Mouse (Mus musculus) lung, postnatal 10 days (tissue): ENCODE data around the gene Slc16a4.
"Not testable (repeated sequence)": the region's sequence is repeated elsewhere in the genome, so short reads cannot be mapped to it uniquely, and the experiment has no call there.

Source experiments
- DNase-seq: peaks from one replicate; pipeline ENCODE4 v3.0.0; 2021

Slc16a4 gene

DNA sequence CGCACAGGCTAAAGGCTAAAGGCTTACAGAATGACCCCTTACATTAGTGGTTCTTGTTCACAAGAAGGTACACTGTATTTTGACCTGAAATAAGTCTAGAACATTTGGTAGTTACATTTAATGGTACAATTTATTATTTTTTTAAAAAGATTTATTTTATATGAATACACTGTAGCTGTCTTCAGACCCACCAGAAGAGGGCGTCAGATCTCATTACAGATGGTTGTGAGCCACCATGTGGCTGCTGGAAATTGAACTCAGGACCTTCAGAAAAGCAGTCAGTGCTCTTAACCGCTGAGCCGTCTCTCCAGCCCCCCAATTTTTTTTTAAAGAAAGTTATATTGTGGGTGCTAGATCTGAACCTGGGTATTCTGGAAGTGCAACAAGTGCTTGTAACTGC, 5.9 kb downstream of the Slc16a4 start:
- DNase-seq = not testable (repeated sequence)

DNA sequence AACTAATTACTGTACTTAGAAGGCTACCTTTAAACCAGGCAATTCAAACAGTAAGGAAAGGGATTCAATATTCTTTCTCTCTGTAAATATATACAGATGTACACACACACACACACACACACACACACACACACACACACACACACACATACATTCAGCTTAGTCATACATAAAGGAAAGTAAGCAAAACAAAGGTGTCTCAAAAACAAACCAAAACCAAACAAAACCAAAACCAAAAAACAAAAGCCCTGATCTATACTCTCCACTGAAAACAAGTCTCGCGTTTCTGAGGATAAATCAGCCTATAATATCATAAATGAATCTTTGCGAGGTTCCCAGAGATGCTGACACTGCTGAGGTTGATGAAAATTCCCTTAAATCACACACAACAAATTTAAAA, 26.3 kb downstream of the Slc16a4 start:
- DNase-seq = no peak

DNA sequence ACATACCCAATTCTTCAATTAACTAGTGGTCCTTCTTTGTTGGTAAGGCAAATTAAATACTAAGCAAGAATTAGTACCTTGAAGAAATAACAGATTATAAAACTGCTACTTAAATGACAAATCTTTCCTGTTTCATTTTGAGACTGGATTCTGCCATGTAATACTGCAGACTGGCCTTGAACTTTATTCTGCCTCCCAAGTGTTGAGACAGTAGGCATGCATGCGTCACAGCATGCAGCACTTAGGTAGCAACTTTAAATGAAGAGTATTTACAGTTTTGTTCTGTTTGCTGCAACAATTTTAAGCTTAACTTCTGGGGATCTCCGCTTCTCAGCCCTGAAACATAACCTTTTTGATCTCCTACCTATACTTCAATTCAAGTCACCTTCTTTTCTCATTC, 30.1 kb downstream of the Slc16a4 start:
- no peak for DNase-seq

DNA sequence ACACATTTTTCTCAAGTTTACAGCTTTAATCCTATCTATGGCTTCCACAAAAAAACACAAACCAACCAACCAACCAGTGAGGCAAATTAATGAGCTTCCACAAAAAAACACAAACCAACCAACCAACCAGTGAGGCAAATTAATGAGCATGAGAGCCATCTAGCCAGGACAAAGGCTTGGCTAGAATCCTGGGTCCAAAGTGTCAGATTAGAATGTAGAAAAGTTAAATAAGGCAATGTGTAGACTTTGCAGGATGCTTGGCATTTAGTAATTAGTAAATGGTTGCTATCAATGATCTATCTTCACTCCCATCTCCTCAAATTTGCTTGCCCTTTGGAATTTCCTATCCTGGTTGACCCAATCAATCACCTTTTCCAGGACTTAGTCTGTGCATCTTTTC, 30.7 kb downstream of the Slc16a4 start:
- no peak for DNase-seq

DNA sequence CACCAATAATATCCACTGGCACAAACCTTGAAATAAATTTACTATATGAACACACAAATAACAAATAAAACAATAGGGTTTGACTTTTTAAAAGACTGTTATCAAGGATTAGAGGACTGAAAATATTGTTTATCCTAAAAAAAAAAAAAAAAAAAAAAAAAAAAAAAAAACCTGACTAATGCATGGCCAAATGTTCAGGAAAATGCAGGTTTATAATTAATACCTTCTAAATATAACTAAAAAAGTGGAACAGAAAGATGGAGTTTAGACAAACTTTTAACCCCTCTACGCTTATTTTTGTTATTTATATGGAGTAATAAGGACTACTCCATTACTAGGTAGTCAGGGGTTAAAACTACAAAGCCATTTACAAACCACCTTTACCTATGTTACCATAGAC, 35.4 kb downstream of the Slc16a4 start:
- DNase-seq = no peak

DNA sequence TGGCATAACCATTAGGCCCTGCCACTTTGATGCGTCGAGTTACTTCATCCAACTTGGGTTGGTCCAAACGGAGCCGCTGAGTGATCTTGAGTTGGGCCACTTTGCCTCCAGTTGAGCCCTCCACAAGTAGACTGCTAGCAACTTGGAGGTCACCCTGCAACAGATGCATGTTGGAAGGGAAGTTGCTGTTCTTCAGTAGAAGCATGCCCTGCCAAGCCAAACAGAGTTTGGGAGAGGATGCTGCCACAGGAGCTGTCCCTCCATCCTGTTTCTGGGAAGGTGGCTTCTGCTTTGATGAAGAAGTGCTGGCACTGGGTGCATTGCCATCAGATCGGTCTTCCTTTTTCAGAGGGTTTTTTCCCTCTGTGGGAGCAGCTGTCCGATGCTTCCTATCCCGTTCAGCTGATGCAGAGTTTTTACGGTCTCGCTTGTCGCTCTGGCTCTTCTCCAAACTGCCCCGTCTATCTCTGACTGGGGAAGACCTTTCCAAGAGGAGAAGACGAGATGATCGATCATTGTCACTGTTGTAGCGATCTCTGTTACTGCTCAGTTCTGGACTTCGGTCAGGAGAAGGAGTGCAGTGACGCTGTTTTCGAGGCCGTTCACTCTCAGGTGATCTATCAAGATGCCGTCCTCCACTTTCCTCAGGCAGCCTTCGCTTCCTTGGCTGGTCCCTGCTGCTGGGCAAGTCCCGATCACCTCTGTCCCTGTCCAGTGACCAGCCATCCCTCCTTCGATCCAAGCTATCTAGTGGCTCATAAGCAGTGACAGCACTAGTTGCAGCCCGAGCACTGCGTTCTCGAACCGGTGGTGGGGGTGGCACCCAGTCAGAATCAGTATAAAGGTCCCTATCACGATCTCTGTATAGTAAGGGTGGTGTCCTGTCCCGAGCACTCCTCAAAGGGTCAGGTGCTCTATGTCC, 39.7 kb downstream of the Slc16a4 start:
- DNase-seq = no peak

DNA sequence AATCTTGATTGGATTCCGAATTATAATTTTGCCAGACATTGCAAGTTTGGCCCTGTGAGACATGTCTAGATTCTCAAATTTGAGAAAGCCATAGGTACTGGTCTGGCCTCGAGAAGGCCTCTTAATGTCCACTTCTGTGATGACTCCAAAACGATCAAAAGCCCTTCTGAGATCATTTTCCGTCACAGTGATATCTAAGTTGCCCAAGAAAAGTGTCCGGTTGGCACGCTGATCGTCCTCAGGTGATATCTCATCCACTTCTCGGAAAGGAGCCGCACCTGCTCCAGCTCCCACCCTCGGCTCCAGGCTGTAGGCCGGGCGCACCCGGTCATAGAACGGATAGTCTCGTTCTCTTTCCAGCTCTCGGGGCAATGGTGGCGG, 40.7 kb downstream of the Slc16a4 start:
- DNase-seq = no peak

DNA sequence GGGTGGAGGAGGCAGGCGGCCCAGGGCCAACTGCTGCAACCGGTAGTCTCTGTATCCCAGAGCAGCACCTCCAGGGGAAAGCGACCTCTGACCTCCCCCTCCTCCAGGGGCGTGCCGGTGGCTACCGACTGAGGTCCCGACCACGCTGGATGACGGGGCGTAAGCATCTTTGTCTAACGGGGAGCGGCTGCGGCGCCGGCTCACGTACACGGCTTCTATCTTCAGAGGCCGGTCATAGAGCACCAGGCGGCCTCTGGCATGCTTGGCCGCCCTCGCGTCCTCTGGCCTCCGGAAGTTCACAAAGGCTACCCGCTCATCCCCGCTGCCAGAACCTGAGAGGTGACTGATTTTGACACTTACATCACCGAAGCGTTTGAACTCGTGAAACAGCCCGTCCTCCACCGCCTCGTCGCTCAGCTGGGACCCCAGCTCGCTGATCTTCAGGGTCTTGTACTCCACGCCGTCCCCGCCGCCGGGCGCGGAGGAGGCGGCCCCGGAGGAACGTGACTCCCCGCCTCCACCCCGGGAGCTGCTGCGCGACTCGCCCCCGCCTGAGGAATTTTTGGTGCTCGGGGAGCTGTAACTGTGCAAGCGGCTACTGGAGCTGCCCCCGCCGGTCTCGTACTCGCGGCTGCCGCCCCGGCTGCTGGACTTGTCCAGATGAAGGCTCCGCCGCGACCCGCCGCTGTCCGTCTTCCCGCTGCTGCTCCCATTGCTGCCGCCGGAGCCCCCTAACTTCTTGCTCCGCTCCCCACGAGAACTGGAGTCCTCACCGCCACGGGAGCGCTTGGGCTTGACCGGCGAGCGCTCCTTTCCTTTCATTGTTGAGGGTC, 41.3 kb downstream of the Slc16a4 start:
- DNase-seq = peak; percentile 65

DNA sequence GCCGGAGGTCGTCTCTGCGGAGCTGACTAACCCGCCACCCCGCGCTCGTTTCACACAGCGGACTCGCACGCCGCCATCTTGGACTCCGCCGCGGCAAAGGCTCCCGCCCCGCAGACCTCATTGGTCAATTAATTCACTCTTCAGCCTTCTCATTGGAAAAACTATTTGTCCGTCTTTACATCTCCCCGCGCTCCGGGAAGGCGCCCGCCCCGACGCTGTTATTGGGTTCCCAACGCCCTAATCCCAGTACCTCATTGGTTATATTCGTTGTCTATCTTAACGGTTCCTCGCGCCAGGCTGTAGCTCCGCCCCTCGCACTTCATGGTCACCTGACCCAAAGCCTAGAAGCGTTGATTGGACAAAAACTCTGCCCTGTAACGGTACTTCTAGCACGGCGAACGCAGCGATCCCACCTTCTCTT, 41.9 kb downstream of the Slc16a4 start:
- peak; percentile 98 for DNase-seq

DNA sequence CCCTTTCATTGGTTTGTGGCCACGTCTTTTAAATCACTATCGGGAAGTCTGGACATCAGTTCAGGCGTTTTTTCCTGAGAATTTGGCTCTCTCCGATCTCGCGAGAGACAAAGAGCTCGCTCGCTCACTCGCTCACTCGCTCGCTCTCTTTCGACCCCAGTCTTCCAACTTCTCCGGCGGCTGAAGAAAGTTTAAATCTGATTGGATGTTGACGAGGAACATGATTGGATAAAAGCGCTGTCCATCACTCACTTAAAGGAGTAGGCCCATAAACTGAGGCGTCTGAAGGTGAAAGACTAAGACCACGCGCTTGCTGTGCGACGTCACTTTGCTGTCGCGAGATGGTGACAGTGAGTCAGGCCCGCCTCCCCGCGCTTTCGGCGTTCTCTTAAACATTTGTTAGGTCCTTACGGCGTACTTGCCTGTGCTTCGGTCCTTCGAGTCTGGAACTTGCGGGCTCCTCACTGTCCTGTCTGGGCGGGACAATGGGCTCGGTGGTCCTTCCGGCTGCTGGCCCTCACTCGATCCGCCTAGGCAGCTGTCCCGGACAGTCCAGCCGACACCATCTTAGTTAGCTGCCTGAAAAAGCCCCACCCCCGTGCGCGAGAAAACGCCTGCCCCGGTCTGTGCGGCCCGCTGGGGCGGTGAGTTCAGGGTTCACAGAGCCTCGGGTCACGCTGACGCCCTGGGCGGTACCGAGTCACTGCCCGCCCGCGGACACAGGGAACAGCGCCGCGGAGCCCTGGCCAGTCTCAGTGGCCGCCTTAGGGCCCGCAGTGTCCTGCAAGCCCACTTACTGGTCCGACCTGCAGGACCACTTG, 42.6 kb downstream of the Slc16a4 start, which contains the start of gene Rbm15:
Gene Rbm15 (minus strand): TSS at position 293 of the 821 bp plus-strand sequence.
- DNase-seq = peak; percentile 99

DNA sequence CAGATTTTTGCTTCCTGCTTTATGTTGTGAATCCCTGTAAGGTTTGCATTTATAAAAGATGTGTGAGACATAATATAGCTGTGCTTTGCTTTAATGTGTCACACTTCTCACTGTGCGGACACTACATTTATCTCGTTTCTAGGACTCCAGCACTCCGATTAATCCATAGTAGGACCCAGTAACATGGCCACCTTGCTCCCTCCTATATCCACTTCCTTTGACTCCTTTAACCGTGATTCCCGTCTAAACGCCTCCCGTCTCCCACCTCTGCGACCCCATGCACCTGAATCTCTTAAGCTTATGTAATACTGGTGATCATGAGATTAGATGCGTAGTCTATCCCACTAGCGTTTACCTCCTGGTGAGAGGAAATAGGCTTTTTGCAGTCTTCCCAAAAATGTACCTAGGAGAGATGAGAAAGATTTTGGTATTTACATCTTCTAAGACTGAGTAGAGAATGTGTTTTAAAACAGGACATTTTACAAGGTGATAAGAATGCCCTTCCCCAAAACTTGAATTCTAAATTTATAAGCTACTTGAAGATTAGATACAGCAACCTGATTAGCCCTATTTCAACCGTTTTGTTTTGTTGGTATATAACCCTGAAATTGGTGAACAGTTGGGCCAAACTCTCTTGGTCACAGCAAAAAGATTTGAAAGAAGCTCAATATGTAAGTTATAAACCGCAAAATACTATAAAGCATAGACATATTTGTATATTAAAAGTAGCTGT, 43.3 kb downstream of the Slc16a4 start:
- no peak for DNase-seq

DNA sequence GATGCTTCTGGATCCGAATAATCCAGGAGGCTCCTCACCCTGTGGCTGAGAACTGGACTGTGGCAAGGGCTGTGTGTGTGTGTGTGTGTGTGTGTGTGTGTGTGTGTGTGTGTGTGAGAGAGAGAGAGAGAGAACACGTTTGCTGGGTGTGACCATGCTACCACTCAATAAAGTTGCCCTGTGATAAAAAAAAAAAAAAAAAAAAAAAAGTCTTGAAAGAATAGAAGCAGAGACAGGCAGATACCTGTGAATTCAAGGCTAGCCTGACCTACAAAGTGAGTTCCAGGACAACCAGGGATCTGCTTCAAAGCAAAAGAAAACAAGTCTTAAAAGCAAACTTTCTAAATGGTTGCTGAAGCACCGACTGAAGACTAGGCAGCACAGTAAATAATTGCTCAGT, 52.9 kb downstream of the Slc16a4 start:
- no peak for DNase-seq

DNA sequence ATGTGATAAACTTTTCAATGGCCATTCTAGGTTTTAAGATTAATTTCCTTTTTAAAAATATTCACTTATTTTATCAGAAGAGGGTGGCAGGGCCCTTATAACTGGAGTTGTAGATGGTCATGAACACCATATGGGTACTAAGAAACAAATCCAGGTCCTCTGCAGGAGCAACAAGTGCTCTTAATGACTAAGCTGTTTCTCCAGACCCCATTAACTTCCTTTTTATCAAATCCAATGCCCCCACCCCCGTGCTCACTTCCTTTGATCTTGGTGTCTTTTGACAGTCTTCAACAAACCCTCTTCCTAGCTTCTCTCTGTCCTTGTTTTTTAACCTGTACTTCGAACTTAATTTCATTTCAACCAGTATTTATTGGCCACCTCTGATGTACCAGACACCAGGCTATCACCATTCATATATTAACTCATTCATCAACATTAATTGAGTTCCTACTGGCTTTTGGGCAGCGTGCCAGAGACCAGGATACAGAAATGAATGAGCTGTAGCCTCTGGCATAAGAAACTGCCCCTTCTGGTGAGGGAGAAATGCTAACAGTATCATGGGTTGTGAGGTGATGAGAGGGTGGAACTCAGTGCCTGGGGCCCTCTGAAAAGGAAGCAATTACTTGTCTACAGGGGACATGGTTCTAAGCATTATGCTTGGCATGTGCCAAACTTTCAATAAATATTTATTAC, 54.1 kb downstream of the Slc16a4 start:
- no peak for DNase-seq

DNA sequence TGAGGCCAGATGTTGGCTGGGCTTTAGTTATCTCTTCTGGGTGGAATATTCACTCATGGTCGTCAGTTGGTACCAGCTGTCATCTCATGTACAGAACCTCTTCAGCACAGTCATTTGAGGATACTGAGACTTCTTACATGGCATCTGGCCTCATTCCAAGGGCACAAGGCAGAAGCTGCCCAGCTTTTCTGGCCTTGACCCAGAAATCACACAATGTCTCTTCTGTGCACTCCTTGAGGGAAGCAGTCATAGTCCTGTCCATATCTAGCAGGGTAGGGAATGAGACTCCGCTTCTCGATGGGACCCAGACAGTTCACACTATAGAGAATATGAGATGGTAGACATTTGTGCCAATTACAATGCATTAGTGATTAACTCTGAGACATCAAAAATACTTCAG, 58.0 kb downstream of the Slc16a4 start:
- DNase-seq = peak; percentile 4

DNA sequence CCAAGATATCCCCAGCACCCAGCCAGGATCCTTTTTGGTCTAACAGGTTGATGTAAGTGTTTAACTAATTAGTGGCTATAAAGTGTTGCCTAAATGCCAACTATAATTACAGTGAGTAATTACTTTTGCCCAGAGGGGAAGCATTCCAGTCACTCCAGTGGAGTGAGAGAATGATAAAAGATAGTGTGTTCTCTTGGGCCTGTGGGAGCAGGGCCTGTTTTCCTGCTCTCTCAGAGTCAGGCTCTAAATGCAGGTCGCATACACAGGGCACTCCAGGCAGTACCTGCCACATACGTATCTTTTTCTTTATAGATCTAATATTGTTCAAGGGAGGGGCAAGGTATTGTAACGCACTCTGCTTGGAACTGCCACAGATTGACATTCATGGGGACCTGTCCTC, 60.7 kb downstream of the Slc16a4 start:
- no peak for DNase-seq

DNA sequence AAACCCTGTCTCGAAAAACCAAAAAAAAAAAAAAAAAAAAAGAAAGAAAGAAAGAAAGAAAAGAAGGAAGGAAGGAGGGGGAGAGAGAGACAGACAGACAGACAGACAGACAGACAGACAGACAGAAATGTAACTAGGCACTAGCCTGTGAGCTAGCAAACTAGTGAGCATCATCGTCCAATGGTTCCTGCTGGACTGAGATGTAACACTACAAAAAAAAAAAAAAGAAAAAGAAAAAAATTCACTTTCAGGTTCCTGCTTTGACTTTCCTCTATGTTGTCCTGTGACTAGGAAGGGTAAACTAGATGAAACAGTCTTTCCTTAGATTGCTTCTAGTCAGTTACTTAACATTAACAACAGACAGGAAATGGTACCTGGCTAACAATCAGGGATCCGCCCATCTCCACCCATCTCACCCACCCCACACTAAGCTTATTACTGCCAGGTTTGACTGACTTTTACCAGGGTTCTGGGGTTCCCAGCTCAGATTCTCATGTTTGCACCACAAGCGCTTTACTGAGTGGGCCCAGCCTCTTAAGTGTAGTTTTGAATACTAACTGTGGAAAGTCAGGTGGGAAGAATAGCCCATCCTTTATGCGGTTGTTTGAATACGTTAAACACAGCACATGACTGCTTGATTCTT, 64.7 kb downstream of the Slc16a4 start:
- no peak for DNase-seq

DNA sequence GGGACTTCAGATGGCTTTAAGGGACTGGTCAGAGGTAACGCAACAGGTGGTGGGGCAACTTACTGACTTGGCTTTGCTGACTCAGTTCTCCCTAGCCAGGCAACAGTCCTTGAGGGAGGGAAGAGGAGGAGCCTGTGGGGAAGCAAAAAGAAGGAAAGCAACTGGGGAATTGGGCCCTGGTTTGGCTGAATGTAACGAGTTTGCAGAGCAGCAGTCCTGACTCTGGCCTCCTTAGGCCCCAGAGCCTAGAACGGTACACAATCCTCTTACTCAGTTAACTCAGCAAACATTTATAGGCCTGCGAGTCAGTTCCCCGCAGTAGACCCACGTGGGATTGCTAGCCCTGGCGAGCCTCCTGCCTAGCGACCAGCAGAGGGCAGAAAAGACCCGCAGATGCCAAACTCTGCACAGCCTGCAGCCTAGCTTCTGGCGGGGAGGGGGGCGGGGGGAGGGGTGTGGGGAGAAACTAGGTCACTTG, 66.0 kb downstream of the Slc16a4 start:
- DNase-seq = peak; percentile 89

DNA sequence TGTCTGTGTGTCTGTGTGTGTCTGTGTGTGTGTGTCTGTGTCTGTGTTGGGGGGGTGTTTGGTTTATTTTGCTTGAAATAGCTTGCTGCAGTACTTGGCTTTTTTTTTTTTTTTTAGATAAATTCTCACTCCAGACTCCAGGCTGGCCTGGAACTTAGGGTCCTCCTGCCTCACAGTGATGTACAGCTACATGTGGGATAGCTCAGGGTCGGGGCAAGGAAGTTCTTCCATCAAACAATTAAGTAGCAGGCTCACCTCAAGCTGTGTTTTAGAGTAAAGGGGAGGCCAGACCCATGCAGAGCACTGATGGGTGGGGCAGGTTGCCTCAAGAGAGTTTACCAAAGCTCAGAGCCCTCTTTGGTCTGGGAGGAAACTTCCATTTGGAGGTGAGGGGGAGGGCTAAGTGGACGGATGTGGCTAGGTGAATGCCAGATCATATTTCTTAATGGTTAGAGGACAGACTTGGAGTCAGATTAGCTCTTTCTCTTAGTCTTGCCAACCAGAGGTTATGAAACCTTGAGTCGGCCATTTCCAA, 66.7 kb downstream of the Slc16a4 start:
- no peak for DNase-seq

DNA sequence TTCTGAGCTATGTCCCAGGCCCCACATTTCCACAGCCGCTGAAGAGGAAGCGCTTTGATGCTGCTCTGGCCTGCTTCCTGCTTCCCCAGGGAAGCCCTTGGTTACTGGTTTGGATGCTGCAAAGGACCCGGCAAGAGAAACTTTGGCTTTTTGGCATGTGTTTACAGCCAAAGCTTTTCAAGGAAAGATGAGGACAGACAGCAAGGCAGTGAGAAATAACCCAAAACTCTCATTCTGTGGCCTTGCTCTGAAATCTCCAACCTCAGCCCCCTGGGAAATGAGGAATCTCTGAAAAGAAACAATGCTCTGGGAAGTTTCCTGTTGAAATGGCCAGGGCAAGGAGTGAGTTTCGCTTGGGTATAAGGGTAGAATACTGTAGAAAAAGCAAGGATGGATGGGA, 69.3 kb downstream of the Slc16a4 start:
- DNase-seq = no peak
